Mouse (Mus musculus) embryonic facial prominence, embryonic 12.5 days (tissue): Measurements from ENCODE around the gene Llgl2. TPM values are rescaled to one million over a fixed set of nuclear protein-coding genes. Genes with fewer than 3 reads are reported as not detected.
"Not testable (repeated sequence)": the region's sequence is repeated elsewhere in the genome, so short reads cannot be mapped to it uniquely, and the experiment has no call there.

Source experiments
- ATAC-seq: fragments of 200-750 bp; cut with Nextera tagmentation; 2 replicates; pipeline ENCODE4 v1.8.0; 2017; ENCODE audit not compliant: insufficient number of reproducible peaks, insufficient read depth, low FRiP score, low TSS enrichment
- H3K27ac ChIP-seq: fragments of 300-500 bp; sonication (generic); 2 replicates; pipeline ENCODE4 v1.5.1; 2016; ENCODE audit warnings: mild to moderate bottlenecking
- H3K27me3 ChIP-seq: fragments of 300-500 bp; sonication (generic); 2 replicates; pipeline ENCODE4 v1.6.1; 2016; ENCODE audit warnings: mild to moderate bottlenecking, moderate library complexity
- H3K36me3 ChIP-seq: fragments of 300-500 bp; sonication (generic); 2 replicates; pipeline ENCODE4 v1.6.1; 2016; ENCODE audit warnings: mild to moderate bottlenecking
- H3K4me1 ChIP-seq: fragments of 300-500 bp; sonication (generic); 2 replicates; pipeline ENCODE4 v1.6.1; 2016
- H3K4me2 ChIP-seq: fragments of 300-500 bp; sonication (generic); replicated peaks from 2 replicates; pipeline ENCODE4 v1.6.1; 2016; ENCODE audit warnings: mild to moderate bottlenecking, moderate library complexity
- H3K4me3 ChIP-seq: fragments of 300-500 bp; sonication (generic); 2 replicates; pipeline ENCODE4 v1.5.1; 2016; ENCODE audit warnings: mild to moderate bottlenecking
- H3K9ac ChIP-seq: fragments of 300-500 bp; sonication (generic); 2 replicates; pipeline ENCODE4 v1.6.1; 2016; ENCODE audit warnings: mild to moderate bottlenecking, moderate library complexity
- H3K9me3 ChIP-seq: fragments of 300-500 bp; sonication (generic); 2 replicates; pipeline ENCODE4 v1.6.1; 2016; ENCODE audit warnings: mild to moderate bottlenecking, moderate library complexity
- WGBS: fragments of 180-500 bp; shearing (Covaris S2); methylation state at CpG from one replicate; pipeline ENCODE4 v1.1.7; 2016; 5-methylcytosine and 5-hydroxymethylcytosine counted together
- polyA plus RNA-seq: library from polyadenylated mRNA; unstranded; fragments of >200 nt; fragmentation: Nextera tagmentation; extraction: Ambion mirVana; gene quantifications from 2 replicates; pipeline ENCODE4 v1.2.1, GENCODE M21; 2016

Gene Llgl2
- polyA plus RNA-seq, 1 experiment from 2014 or later, result 8.8 TPM

DNA sequence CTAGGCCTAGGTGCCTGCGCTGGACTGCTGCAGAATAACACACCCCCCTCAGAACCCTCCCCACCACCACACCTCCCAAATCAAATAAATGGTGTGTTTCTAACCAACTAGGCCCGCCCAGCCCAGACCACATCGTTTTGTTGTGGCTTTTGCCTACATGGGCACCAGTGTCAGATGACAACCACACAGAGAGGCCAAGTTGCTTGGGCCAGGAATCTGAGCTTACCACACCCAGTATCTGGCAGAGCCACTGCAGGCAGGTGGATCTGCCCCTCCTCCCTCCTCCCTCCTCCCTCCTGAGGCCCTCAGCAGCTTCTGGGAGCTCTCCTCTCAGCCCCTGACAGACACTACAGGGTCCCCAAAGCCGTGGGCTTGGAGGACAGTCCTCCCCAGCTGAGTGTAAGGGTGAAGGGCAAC, 15.1 kb downstream of the Llgl2 start:
- no peak overlapping the region for H3K4me2 ChIP-seq
- H3K9me3 ChIP-seq, result no peaks in the 10 kb centered on the region
- H3K27me3 ChIP-seq, result no peaks in the 10 kb centered on the region
- no peak overlapping the region for H3K27ac ChIP-seq
- WGBS, result 26% methylated on average over 4 of the region's 4 CpGs
- no peak overlapping the region for H3K9ac ChIP-seq
- H3K4me1 ChIP-seq, result peaks cover 46% of the 10 kb centered on the region
- no peaks in the 10 kb centered on the region for H3K36me3 ChIP-seq
- ATAC-seq, result peak; percentile 57; the same call in 1 of the 2 replicates
- no peak overlapping the region for H3K4me3 ChIP-seq

DNA sequence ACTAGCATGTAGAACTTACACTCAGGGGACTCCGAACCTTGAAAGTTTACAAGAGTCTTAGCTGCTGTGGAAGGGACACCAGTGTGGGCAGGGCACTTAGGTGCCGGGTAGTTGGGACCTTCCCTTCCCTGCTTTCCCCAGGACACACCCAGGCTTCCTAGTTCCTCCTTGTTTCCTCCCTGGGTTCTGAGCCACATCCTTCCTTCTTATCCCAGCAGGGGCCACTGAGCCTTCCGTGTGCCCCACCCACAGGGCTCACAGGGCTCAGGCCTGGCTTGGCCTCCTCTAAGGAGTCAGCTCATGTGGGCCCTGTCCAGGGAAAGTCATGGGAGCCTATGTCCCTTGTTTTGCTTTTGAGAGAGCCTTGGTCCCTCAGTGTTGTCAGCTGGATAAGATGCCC, 15.9 kb downstream of the Llgl2 start:
- 0 out of 2 replicates have a peak overlapping the region, but pooled peaks have one; percentile 28 for H3K9ac ChIP-seq
- WGBS, result 54% methylated on average over 3 of the region's 3 CpGs
- H3K36me3 ChIP-seq, result no peaks in the 10 kb centered on the region
- H3K27ac ChIP-seq, result peak overlapping the region; percentile 24; the same call in 1 of the 2 replicates
- H3K4me3 ChIP-seq, result no peak overlapping the region
- peaks cover 48% of the 10 kb centered on the region for H3K4me1 ChIP-seq
- H3K27me3 ChIP-seq, result no peaks in the 10 kb centered on the region
- no peaks in the 10 kb centered on the region for H3K9me3 ChIP-seq
- H3K4me2 ChIP-seq, result no peak overlapping the region
- no peak for ATAC-seq

DNA sequence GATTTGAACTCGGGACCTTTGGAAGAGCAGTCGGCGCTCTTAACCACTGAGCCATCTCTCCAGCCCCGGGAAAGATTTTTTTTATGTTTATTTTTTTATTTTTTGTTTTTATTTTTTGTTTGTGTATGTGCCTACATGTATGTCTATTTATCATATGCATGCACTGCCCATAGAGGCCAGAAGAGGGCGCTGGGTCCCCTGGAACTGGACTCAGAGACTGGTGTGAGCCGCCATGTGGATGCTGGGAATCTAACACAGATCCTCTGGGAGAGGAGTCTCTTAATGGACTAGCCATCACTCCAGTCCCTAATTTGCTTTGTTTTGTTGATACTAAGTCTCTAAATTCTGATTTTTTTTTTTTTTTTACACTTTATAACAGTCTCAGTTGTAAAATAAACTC, 17.2 kb downstream of the Llgl2 start:
- WGBS, result 85% methylated on average over 6 of the region's 6 CpGs
- no peaks in the 10 kb centered on the region for H3K27me3 ChIP-seq
- no peaks in the 10 kb centered on the region for H3K9me3 ChIP-seq
- no peak overlapping the region for H3K4me3 ChIP-seq
- H3K4me1 ChIP-seq, result peaks cover 41% of the 10 kb centered on the region
- no peak overlapping the region for H3K27ac ChIP-seq
- H3K4me2 ChIP-seq, result no peak overlapping the region
- H3K36me3 ChIP-seq, result 0 out of 2 replicates have a peak, but pooled peaks cover 7% of the 10 kb centered on the region
- ATAC-seq, result no peak
- H3K9ac ChIP-seq, result no peak overlapping the region

DNA sequence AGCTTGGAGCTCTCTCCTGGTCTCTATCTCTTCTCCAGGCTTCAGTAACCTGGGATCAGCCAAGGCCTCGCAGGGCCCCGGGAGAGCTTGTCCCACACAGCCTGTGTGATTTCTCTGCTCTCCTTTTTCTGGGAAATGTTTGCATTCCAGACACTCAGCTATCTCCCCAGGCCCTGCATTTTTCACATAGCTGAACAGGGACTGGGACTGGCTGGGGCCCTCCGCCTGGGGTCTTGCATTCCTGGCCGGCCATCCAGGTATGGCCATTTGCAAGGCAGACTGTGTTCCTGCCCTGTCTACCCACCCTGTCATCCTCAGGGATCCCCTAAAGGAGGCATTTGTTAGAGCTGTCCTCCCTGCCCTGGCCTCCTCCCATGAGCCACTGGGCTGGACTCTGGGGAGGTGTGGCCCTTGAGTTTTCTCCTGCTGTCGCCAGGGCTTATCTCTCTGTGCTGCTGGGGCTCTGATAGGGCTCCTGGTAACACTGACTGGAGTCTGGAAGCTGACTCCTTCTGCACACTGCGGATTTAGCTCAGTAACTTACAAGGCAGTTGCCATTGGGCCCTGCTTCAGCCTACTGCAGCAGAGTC, 18.2 kb downstream of the Llgl2 start:
- H3K4me2 ChIP-seq, result no peak overlapping the region
- WGBS, result 17% methylated on average over 6 of the region's 6 CpGs
- no peaks in the 10 kb centered on the region for H3K9me3 ChIP-seq
- peak overlapping the region; percentile 79 for H3K27ac ChIP-seq
- H3K36me3 ChIP-seq, result 0 out of 2 replicates have a peak, but pooled peaks cover 7% of the 10 kb centered on the region
- no peak for ATAC-seq
- H3K4me3 ChIP-seq, result no peak overlapping the region
- H3K9ac ChIP-seq, result no peak overlapping the region
- H3K27me3 ChIP-seq, result no peaks in the 10 kb centered on the region
- peaks cover 38% of the 10 kb centered on the region for H3K4me1 ChIP-seq

DNA sequence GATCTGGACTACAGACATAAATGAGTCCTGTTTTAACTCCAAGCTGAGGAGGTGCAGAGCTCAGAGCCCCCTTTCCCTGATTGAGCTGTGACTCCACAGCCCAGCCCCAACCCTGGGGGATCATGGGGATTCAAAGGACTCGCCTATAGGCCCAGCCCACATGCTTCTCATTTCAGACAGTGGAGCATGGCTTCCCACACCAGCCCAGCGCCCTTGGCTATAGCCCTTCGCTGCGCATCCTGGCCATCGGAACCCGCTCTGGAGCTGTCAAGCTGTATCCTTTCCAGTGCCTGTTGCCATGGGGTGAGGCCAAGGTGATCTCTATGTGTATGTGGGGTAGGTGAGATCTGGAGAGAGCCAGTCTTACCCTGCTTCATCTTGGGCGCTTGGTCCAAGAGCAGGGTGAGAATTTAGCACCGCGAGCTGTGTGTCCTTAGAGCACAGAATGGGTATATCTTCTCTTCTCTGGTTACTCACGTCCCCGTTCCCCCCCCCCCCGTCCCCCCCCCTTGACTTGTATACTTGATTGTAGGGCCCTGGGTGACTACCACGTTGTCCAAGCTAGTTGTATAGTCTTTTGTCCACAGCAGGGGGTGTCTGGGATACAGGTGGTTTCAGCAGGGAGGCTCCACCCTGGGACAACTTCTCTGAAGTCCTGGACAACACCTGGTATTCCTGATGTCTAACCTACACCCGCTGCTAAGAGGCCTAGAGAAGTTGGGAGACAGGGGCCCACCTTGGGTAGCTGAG, 19.5 kb downstream of the Llgl2 start:
- H3K27ac ChIP-seq, result no peak overlapping the region

DNA sequence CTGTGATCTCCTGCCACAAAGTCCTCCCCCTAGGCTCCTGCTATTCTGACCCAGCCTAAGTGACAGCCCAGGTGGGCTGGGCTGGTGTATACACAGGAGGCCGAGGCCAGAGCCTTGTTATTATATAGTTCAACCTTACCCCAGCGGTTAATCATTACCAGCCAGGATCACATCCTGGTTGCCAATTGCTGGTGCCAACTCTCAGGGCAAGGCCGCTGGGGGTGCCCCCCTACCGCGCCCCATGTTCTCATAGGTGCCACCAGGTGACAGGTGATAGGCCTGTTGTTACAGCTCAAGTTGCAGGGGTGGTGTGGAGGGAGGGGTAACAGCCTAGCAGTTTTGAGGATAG, 20.0 kb downstream of the Llgl2 start:
- Histone ChIP-seq H3K4me1 (peaks cover 31% of the 10 kb centered on the region), H3K27me3 (no peaks in the 10 kb centered on the region), H3K4me2 (no peak overlapping the region), H3K27ac (no peak overlapping the region), H3K4me3 (no peak overlapping the region), H3K36me3 (0 out of 2 replicates have a peak, but pooled peaks cover 7% of the 10 kb centered on the region), H3K9ac (no peak overlapping the region), H3K9me3 (no peaks in the 10 kb centered on the region)
- ATAC-seq, result no peak
- WGBS, result 73% methylated on average over 5 of the region's 5 CpGs

More for the DNA sequence above, 19.5 kb downstream of the Llgl2 start:
- Histone ChIP-seq H3K36me3 (0 out of 2 replicates have a peak, but pooled peaks cover 7% of the 10 kb centered on the region), H3K27me3 (no peaks in the 10 kb centered on the region), H3K4me1 (peaks cover 37% of the 10 kb centered on the region), H3K9me3 (no peaks in the 10 kb centered on the region), H3K9ac (no peak overlapping the region), H3K4me2 (no peak overlapping the region), H3K4me3 (no peak overlapping the region)
- 84% methylated on average over 10 of the region's 14 CpGs for WGBS
- no peak for ATAC-seq

DNA sequence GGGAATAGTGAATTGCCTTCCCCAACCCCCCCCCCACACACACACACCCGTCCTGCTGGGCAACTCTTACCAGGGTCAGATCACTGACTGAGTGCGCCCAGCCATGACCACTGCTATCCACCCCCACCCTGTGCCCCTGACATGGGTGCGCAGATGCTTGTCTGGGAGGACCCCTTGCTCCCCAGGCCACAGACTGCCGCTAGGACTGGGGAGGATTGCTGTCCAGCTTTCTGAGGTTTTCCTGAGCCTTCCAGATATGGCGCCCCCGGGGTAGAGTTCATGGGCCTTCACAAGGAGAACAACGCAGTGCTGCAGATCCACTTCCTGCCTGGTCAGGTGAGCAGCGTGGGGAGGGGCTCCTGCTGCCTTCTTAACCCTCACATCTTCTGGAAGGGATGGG, 20.4 kb downstream of the Llgl2 start:
- WGBS, result 47% methylated on average over 8 of the region's 8 CpGs
- peaks cover 27% of the 10 kb centered on the region for H3K4me1 ChIP-seq
- H3K9ac ChIP-seq, result no peak overlapping the region
- H3K4me2 ChIP-seq, result no peak overlapping the region
- 0 out of 2 replicates have a peak, but pooled peaks cover 7% of the 10 kb centered on the region for H3K36me3 ChIP-seq
- no peaks in the 10 kb centered on the region for H3K27me3 ChIP-seq
- H3K4me3 ChIP-seq, result no peak overlapping the region
- H3K9me3 ChIP-seq, result no peaks in the 10 kb centered on the region
- H3K27ac ChIP-seq, result no peak overlapping the region
- ATAC-seq, result no peak

DNA sequence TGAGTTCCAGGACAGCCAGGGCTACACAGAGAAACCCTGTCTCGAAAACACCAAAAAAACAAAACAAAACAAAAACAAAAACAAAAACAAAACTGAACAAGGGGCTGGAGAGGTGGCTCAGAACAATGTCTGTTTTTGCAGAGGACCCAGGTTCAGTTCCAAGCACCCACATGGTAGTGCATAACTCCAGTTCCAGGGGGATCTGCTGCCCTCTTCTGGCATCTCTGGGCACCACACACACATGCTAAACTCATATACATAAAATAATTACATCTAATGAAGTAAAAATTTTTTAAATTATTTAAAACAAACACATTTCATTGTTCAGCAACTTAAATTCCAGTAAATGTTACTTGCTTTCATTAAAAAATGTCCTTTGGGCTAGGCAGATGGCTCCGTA, 22.0 kb downstream of the Llgl2 start:
- H3K27ac ChIP-seq, result no peak overlapping the region
- WGBS, result 89% methylated on average over 2 of the region's 2 CpGs
- ATAC-seq, result no peak

DNA sequence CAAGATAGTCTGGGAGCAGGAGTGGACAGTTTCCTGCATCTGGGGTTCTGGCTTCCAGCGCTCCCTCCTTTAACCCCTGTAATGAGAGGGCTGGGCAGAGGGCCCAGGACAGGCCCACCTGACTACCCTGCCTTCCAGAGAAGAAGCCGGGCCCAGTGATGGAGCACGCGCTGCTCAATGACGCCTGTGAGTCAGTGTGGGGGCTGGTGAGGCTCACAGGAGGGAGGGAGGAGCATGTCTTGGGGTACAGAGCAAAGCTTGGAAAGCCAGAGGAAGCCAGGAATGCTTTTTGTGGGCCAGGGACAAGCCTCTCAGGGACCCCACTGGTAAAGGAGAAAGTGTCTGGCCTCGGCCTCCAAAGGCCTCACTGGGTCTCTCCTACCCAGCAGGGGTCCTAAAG, 30.8 kb downstream of the Llgl2 start:
- H3K9me3 ChIP-seq, result no peaks in the 10 kb centered on the region
- H3K27me3 ChIP-seq, result peaks cover 43% of the 10 kb centered on the region
- ATAC-seq, result no peak
- H3K4me1 ChIP-seq, result peaks cover 10% of the 10 kb centered on the region; the same call in 1 of the 2 replicates
- no peak overlapping the region for H3K4me2 ChIP-seq
- no peak overlapping the region for H3K27ac ChIP-seq
- 74% methylated on average over 6 of the region's 6 CpGs for WGBS
- peaks cover 4% of the 10 kb centered on the region; the same call in 1 of the 2 replicates for H3K36me3 ChIP-seq
- H3K9ac ChIP-seq, result no peak overlapping the region
- no peak overlapping the region for H3K4me3 ChIP-seq

More for the DNA sequence above, 22.0 kb downstream of the Llgl2 start:
- Histone ChIP-seq H3K4me1 (peaks cover 17% of the 10 kb centered on the region), H3K4me2 (no peak overlapping the region), H3K4me3 (no peak overlapping the region), H3K9me3 (no peaks in the 10 kb centered on the region), H3K36me3 (peaks cover 10% of the 10 kb centered on the region; the same call in 1 of the 2 replicates), H3K27me3 (no peaks in the 10 kb centered on the region), H3K9ac (no peak overlapping the region)

DNA sequence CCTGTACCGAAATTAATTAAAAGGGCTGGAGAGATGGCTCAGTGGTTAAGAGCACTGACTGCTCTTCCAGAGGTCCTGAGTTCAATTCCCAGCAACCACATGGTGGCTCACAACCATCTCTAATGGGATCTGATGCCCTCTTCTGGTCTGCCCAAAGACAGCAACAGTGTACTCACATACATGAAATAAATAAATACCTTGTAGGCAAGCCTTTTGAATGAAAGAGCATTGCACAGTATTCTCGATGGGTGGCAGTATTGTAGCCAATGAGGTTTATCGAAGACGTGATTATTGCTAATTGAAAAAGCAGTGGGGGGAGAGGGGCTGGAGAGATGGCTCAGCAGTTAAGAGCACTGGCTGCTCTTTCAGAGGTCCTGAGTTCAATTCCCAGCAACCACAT, 33.3 kb downstream of the Llgl2 start:
- 90% methylated on average over 4 of the region's 4 CpGs for WGBS
- H3K36me3 ChIP-seq, ATAC-seq, H3K9me3 ChIP-seq, H3K4me3 ChIP-seq, H3K4me2 ChIP-seq, H3K9ac ChIP-seq, H3K4me1 ChIP-seq, H3K27ac ChIP-seq: not testable (repeated sequence)
- H3K27me3 ChIP-seq, result peaks cover 67% of the 10 kb centered on the region

DNA sequence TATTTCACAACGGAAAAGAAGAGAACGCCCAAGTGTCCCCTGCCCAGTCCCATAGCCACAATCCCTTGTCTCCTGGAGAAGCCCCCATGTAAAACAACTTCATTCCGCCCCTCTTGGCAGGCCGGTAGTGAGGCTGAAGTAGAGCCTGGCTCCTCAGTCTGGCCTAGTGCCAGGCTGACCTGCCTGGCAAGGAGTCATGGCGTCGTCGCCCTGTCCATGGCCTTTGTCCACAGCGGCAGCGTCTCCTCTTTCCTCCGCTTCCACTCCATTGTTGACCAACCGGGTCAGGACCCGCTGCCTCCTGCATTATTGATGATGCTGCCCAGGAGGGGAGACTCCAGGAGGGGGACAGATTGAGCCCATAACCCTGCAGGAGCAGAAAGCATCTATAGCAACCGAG, 34.1 kb downstream of the Llgl2 start:
- H3K4me1 ChIP-seq, result peaks cover 10% of the 10 kb centered on the region; the same call in 1 of the 2 replicates
- no peak overlapping the region for H3K27ac ChIP-seq
- peaks cover 68% of the 10 kb centered on the region for H3K27me3 ChIP-seq
- no peaks in the 10 kb centered on the region for H3K9me3 ChIP-seq
- H3K9ac ChIP-seq, result no peak overlapping the region
- no peak overlapping the region for H3K4me3 ChIP-seq
- 55% methylated on average over 13 of the region's 13 CpGs for WGBS
- no peaks in the 10 kb centered on the region for H3K36me3 ChIP-seq
- no peak for ATAC-seq
- no peak overlapping the region for H3K4me2 ChIP-seq

DNA sequence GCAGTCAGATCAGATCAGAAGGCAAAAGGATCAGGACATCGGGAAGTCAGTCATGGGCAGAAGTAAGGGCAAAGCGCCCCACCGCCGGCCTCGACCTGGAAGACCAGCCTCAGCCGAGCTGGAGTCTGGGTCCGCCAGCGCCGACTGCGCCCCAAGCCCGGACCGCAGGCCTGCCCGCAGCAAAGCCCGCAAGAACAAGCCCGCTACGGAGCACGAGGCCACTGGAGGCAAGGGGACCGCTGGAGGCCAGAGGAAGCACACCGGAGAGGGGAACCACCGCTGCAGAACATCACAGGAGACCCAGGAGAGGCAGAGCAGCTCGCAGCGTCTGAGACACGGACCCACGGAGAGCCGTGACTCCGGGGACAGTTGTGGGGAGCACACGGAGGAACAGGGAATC, 34.5 kb downstream of the Llgl2 start, which contains the start of gene Myo15b:
Gene Myo15b (plus strand): TSS at position 53 of the 400 bp plus-strand sequence.
- H3K4me2 ChIP-seq, result peak within 1 kb of the TSS; percentile 59
- H3K9me3 ChIP-seq, result no peaks in the 10 kb centered on the region
- H3K4me1 ChIP-seq, result peaks cover 10% of the 10 kb centered on the region; the same call in 1 of the 2 replicates
- no peak for ATAC-seq
- WGBS, result 11% methylated on average over 27 of the region's 27 CpGs
- H3K27ac ChIP-seq, result no peak within 1 kb of the TSS
- H3K27me3 ChIP-seq, result peaks cover 68% of the 10 kb centered on the region
- peak within 1 kb of the TSS; percentile 49; the same call in 1 of the 2 replicates for H3K9ac ChIP-seq
- no peaks in the 10 kb centered on the region for H3K36me3 ChIP-seq
- H3K4me3 ChIP-seq, result peak within 1 kb of the TSS; percentile 35
